In genomic region chr17:58642273-58642672, GRCm38 (mm10) we compare ENCODE assay signal across 29 mouse cellular contexts.
A peak's percentile ranks its signal among the peaks of the same experiment; 100 is the strongest.
DNase-seq lines count a peak whose midpoint lies in the region; ATAC-seq and TF ChIP-seq lines count a peak whose summit lies in the region.
"Had no signal": no experiment of that assay in that cellular context is flagged by ENCODE, and none has a peak within 500 bp of the region (broad histone marks: within the 10 kb centered on the region; RNA-seq: fewer than 3 reads in every experiment).

No protein-coding gene starts in this region.

- no peaks in the 10 kb centered on the region for H3K36me3 ChIP-seq in heart, adult 2 months (ENCODE audit: control insufficient read depth, insufficient read depth, low read length)
- H3K36me3 ChIP-seq in lung, embryonic 14.5 days (ENCODE audit: insufficient read depth), result no peaks in the 10 kb centered on the region
- H3K36me3 ChIP-seq in midbrain, embryonic 16.5 days (ENCODE audit: control insufficient read depth, insufficient read depth, low read length), result no peaks in the 10 kb centered on the region
- H3K36me3 ChIP-seq: embryonic facial prominence, embryonic 10.5 days; embryonic facial prominence, embryonic 15.5 days; forebrain, embryonic 12.5 days; heart, embryonic 10.5 days; heart, embryonic 15.5 days; hindbrain, embryonic 12.5 days; intestine, embryonic 15.5 days; midbrain, embryonic 10.5 days; midbrain, embryonic 15.5 days; stomach, embryonic 15.5 days had no signal

- TF ChIP-seq EP300 in heart, adult 2 months (IDR thresholded peaks at IDR 0.05; ENCODE audit: insufficient read depth, low read depth, low read length), result no peak

- TF ChIP-seq CTCF in heart, adult 2 months (IDR thresholded peaks at IDR 0.05), result no peak
- no peak for TF ChIP-seq CTCF in lung, embryonic 14.5 days (IDR thresholded peaks at IDR 0.05; ENCODE audit: low read depth)

- TF ChIP-seq POLR2A in heart, adult 2 months (IDR thresholded peaks at IDR 0.05; ENCODE audit: insufficient read depth, low read depth, low read length), result no peak

- H3K79me2 ChIP-seq in heart, adult 2 months (replicated peaks; ENCODE audit: control insufficient read depth, insufficient read depth, low read length), result no peaks in the 10 kb centered on the region

- DNase-seq in heart, adult 11 months, result peak; percentile 25
- no peak for DNase-seq in heart, adult 2 months
- DNase-seq in lung, embryonic 14.5 days, result peak; percentile 61
- DNase-seq in lung, postnatal 36 days, result no peak
- peak; percentile 3 for DNase-seq in ZHBTc4 (ENCODE audit: low read depth, low spot score)
- peak; percentile 9 to 13 for DNase-seq in kidney, postnatal 4 days
- DNase-seq in heart, adult 9 months (ENCODE audit: low spot score in 2 of 2), result no peak
- DNase-seq: adrenal gland, postnatal 25 days; cerebellum, adult 11-12 months; forebrain, postnatal 0 days; liver; right cerebral cortex, postnatal 25 days; thymus, adult 18-20 months; thymus, postnatal 36 days had no signal

- H3K4me3 ChIP-seq in heart, adult 2 months, result no peak overlapping the region
- H3K4me3 ChIP-seq in lung, embryonic 14.5 days (ENCODE audit: low read depth, low read length), result no peak overlapping the region
- no peak overlapping the region for H3K4me3 ChIP-seq in midbrain, embryonic 16.5 days (ENCODE audit: low read depth, low read length)
- H3K4me3 ChIP-seq: embryonic facial prominence, embryonic 10.5 days; embryonic facial prominence, embryonic 15.5 days; forebrain, embryonic 12.5 days; heart, embryonic 10.5 days; heart, embryonic 15.5 days; hindbrain, embryonic 12.5 days; intestine, embryonic 15.5 days; midbrain, embryonic 10.5 days; midbrain, embryonic 15.5 days; stomach, embryonic 15.5 days had no signal

- no peak overlapping the region for H3K27ac ChIP-seq in heart, adult 2 months
- no peak overlapping the region for H3K27ac ChIP-seq in lung, embryonic 14.5 days (ENCODE audit: low read depth)
- no peak overlapping the region for H3K27ac ChIP-seq in midbrain, embryonic 16.5 days (ENCODE audit: low read length)
- H3K27ac ChIP-seq: embryonic facial prominence, embryonic 10.5 days; embryonic facial prominence, embryonic 15.5 days; forebrain, embryonic 12.5 days; heart, embryonic 10.5 days; heart, embryonic 15.5 days; hindbrain, embryonic 12.5 days; hindbrain, postnatal 0 days; intestine, embryonic 15.5 days; liver, embryonic 14.5 days; midbrain, embryonic 10.5 days; midbrain, embryonic 15.5 days; stomach, embryonic 15.5 days had no signal

- no peaks in the 10 kb centered on the region for H3K4me1 ChIP-seq in heart, adult 2 months (ENCODE audit: control insufficient read depth, insufficient read depth, low read length)
- H3K4me1 ChIP-seq in lung, embryonic 14.5 days (ENCODE audit: insufficient read depth), result no peaks in the 10 kb centered on the region
- no peaks in the 10 kb centered on the region for H3K4me1 ChIP-seq in midbrain, embryonic 16.5 days (ENCODE audit: control insufficient read depth, insufficient read depth, low read length)
- H3K4me1 ChIP-seq: embryonic facial prominence, embryonic 10.5 days; embryonic facial prominence, embryonic 15.5 days; forebrain, embryonic 12.5 days; heart, embryonic 10.5 days; heart, embryonic 15.5 days; hindbrain, embryonic 12.5 days; intestine, embryonic 15.5 days; midbrain, embryonic 10.5 days; midbrain, embryonic 15.5 days; stomach, embryonic 15.5 days had no signal

- no peak overlapping the region for H3K4me2 ChIP-seq in lung, embryonic 14.5 days
- H3K4me2 ChIP-seq in midbrain, embryonic 16.5 days (ENCODE audit: low read length), result no peak overlapping the region
- H3K4me2 ChIP-seq: embryonic facial prominence, embryonic 15.5 days; forebrain, embryonic 12.5 days; heart, embryonic 15.5 days; hindbrain, embryonic 12.5 days; intestine, embryonic 15.5 days; midbrain, embryonic 15.5 days; stomach, embryonic 15.5 days had no signal

- no peaks in the 10 kb centered on the region for H3K27me3 ChIP-seq in heart, adult 2 months (ENCODE audit: control insufficient read depth, insufficient read depth, low read length)
- no peaks in the 10 kb centered on the region for H3K27me3 ChIP-seq in lung, embryonic 14.5 days (ENCODE audit: insufficient read depth, low read length)
- no peaks in the 10 kb centered on the region for H3K27me3 ChIP-seq in midbrain, embryonic 16.5 days (ENCODE audit: control insufficient read depth, insufficient read depth, low read depth, low read length)
- H3K27me3 ChIP-seq: CH12.LX; embryonic facial prominence, embryonic 15.5 days; forebrain, embryonic 12.5 days; heart, embryonic 15.5 days; hindbrain, embryonic 12.5 days; intestine, embryonic 15.5 days; midbrain, embryonic 15.5 days; stomach, embryonic 15.5 days had no signal

- 77% methylated on average over 1 of the region's 1 CpGs for WGBS in heart, adult 2 months
- WGBS in lung, embryonic 14.5 days, result 35% methylated on average over 1 of the region's 1 CpGs
- WGBS in midbrain, embryonic 16.5 days, result 85% methylated on average over 1 of the region's 1 CpGs

- H3K9me3 ChIP-seq in lung, embryonic 14.5 days (ENCODE audit: low read depth, low read length), result no peaks in the 10 kb centered on the region
- H3K9me3 ChIP-seq in midbrain, embryonic 16.5 days (replicated peaks; ENCODE audit: control insufficient read depth, low read length, poor library complexity, severe bottlenecking), result no peaks in the 10 kb centered on the region
- H3K9me3 ChIP-seq: embryonic facial prominence, embryonic 10.5 days; embryonic facial prominence, embryonic 15.5 days; forebrain, embryonic 12.5 days; heart, embryonic 10.5 days; heart, embryonic 15.5 days; hindbrain, embryonic 12.5 days; intestine, embryonic 15.5 days; midbrain, embryonic 10.5 days; midbrain, embryonic 15.5 days; stomach, embryonic 15.5 days had no signal

- no peak overlapping the region for H3K9ac ChIP-seq in heart, adult 2 months (ENCODE audit: low read depth, low read length)
- no peak overlapping the region for H3K9ac ChIP-seq in lung, embryonic 14.5 days
- no peak overlapping the region for H3K9ac ChIP-seq in midbrain, embryonic 16.5 days (ENCODE audit: low read depth, low read length)
- H3K9ac ChIP-seq: embryonic facial prominence, embryonic 15.5 days; forebrain, embryonic 12.5 days; forebrain, postnatal 0 days; heart, embryonic 15.5 days; hindbrain, embryonic 12.5 days; intestine, embryonic 15.5 days; liver, embryonic 14.5 days; midbrain, embryonic 15.5 days; stomach, embryonic 15.5 days had no signal

- intact Hi-C loops in heart, adult 2 months (cut with DNase I), result no loop called here

- peak; percentile 66; the same call in 1 of the 2 replicates for ATAC-seq in lung, embryonic 14.5 days (ENCODE audit: insufficient read depth)
- no peak for ATAC-seq in midbrain, embryonic 16.5 days
- ATAC-seq: forebrain, postnatal 0 days; hindbrain, postnatal 0 days; intestine, embryonic 15.5 days; lung, postnatal 0 days; midbrain, embryonic 15.5 days had no signal

Comparison
In these comparisons a context has a peak if more than half of its experiments do, and no peak if none do; other contexts are left out.
1. DNase-seq: peak in heart, adult 11 months (single experiment), lung, embryonic 14.5 days (single experiment), ZHBTc4 (single experiment) and kidney, postnatal 4 days (2 of 2); none in heart, adult 2 months (0 of 2), lung, postnatal 36 days (single experiment) and heart, adult 9 months (0 of 2).